23 mouse cellular contexts compared by ENCODE assay signal in the genomic region with DNA sequence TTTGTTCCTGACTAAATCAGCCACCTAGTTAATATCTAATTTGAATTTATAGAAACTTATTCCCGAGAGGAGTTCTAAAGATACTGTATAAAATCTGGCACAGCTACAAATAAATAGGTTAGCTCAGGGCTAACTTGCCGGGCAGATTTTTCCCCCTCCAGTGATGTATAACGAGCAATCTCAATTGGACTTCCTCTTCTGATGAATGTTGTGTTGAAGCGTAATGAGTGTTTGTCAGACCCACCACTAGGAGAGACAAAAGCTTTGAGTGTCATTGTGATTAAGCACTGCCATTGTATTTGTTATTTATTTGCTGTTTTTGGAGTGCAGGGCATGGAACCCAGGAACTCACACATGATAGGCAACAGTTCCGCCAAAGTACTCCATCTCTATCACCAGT.
"Had no signal": no experiment of that assay in that cellular context is flagged by ENCODE, and none has a peak within 500 bp of the region (broad histone marks: within the 10 kb centered on the region; RNA-seq: fewer than 3 reads in every experiment).

No protein-coding gene starts in this region.

- H3K27ac ChIP-seq: liver, embryonic 13.5 days; liver, embryonic 15.5 days; macrophage; midbrain, embryonic 10.5 days; midbrain, embryonic 12.5 days; neural tube, embryonic 13.5 days; neural tube, embryonic 15.5 days; stomach, embryonic 15.5 days; stomach, postnatal 0 days had no signal

- H3K27me3 ChIP-seq: liver, embryonic 13.5 days; liver, embryonic 15.5 days; neural tube, embryonic 15.5 days; stomach, embryonic 15.5 days had no signal

- ATAC-seq: liver, postnatal 0 days; midbrain, embryonic 16.5 days had no signal

- H3K4me3 ChIP-seq: liver, embryonic 13.5 days; liver, embryonic 15.5 days; midbrain, embryonic 10.5 days; midbrain, embryonic 12.5 days; myocyte; neural tube, embryonic 13.5 days; neural tube, embryonic 15.5 days; stomach, embryonic 15.5 days had no signal

- H3K9me3 ChIP-seq: liver, embryonic 13.5 days; liver, embryonic 15.5 days; midbrain, embryonic 12.5 days; neural tube, embryonic 13.5 days; neural tube, embryonic 15.5 days; stomach, embryonic 15.5 days had no signal

- H3K4me1 ChIP-seq: liver, embryonic 13.5 days; liver, embryonic 15.5 days; neural tube, embryonic 15.5 days; stomach, embryonic 15.5 days had no signal

- H3K36me3 ChIP-seq: liver, embryonic 13.5 days; liver, embryonic 15.5 days; midbrain, embryonic 10.5 days; midbrain, embryonic 12.5 days; neural tube, embryonic 13.5 days; neural tube, embryonic 15.5 days; stomach, embryonic 15.5 days had no signal

- DNase-seq: liver, embryonic 13.5 days; liver, postnatal 0 days; lung, adult 2 months; lung, postnatal 10 days; lung, postnatal 36 days; midbrain, embryonic 14.5 days; right cerebral cortex, adult 18-20 months; right cerebral cortex, postnatal 25 days; right cerebral cortex, postnatal 4 days; spleen, adult 18-20 months; thymus, adult 2 months; thymus, postnatal 25 days; thymus, postnatal 4 days had no signal

- H3K9ac ChIP-seq: liver, embryonic 13.5 days; liver, embryonic 15.5 days; liver, postnatal 0 days; midbrain, embryonic 12.5 days; neural tube, embryonic 13.5 days; neural tube, embryonic 15.5 days; stomach, embryonic 15.5 days had no signal

- H3K4me2 ChIP-seq: liver, embryonic 13.5 days; liver, embryonic 15.5 days; midbrain, embryonic 12.5 days; neural tube, embryonic 13.5 days; neural tube, embryonic 15.5 days; stomach, embryonic 15.5 days had no signal
